Mouse (Mus musculus) liver, embryonic 14.5 days (tissue): ENCODE measurements at regions not wholly inside any gene's neighbourhood (a gene's known extent, or its start where the extent isn't known, plus 50 kb on each side); places are given as distances from the start of the nearest gene placed in this dataset.

Experiments used
- CTCF ChIP-seq: IDR thresholded peaks from 2 replicates; pipeline ENCODE4 v1.5.1; 2016; ENCODE audit warnings: antibody characterized with exemption, low read depth, control low read depth
- EP300 ChIP-seq: IDR thresholded peaks from 2 replicates; pipeline ENCODE4 v1.6.1; 2016; ENCODE audit warnings: antibody characterized with exemption, low read depth

- no peak for TF ChIP-seq CTCF
- TF ChIP-seq EP300 = no peak
Measured at GRCm38 (mm10) chr13:32480029-32480428, 141.5 kb upstream of the Gmds start.
